Mouse (Mus musculus) erythroid progenitor cell, adult 5-6 weeks (primary cell): ENCODE measurements around the gene Dclk2. TPM values are rescaled to one million over a fixed set of nuclear protein-coding genes. Genes with fewer than 3 reads are reported as not detected.

Experiments
- total RNA-seq, 2 experiments: library from RNA; stranded (forward) in 1 of 2; stranded (reverse) in 1 of 2; fragments of 150-400 nt in 1 of 2; fragments of 186-747, 209-891 nt in 1 of 2; gene quantifications; 2 replicates each; pipeline versions ENCODE4 v1.2.3 to v1.2.4; 2015 to 2017; ENCODE audit warnings: low replicate concordance in 2 of 2

Gene Dclk2
- total RNA-seq, 2 experiments from 2014 or later, result 36.8 to 65.0 TPM

Other genes with a start within 250 kb of the Dclk2 start
- gene Cd1d1, start 78.6 kb upstream of the Dclk2 start, total RNA-seq (2015; ENCODE audit: low replicate concordance), result 10.5 and 25.2 TPM in 2 replicates
- gene Cd1d1, start 78.6 kb upstream of the Dclk2 start, total RNA-seq (2017; ENCODE audit: low replicate concordance), result 5.9 and 9.6 TPM in 2 replicates